ENCODE assay signal across 24 mouse cellular contexts in the genomic region with DNA sequence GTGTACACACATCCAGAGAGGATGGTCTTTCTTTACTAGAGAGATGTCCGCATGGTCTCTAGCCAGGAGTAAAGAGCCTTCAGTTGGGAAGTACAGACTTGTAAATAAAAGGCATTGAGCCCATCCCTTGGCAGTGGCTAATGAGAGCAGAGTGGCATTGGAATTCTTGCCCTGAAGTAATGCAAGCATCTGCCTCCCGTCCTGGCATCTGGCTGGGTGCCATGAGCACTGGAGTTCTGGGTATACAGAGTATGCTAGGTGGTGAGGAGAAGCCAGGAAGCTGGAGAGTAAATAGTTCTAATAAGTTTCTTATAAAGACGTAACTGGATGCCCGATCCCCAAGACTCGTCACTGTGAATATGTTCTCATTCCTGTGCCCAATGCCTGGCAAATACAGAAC.
"Had no signal": no experiment of that assay in that cellular context is flagged by ENCODE, and none has a peak within 500 bp of the region (broad histone marks: within the 10 kb centered on the region; RNA-seq: fewer than 3 reads in every experiment).

No protein-coding gene starts in this region.

- H3K27ac ChIP-seq: heart, embryonic 13.5 days; heart, embryonic 15.5 days; hindbrain, embryonic 13.5 days; hindbrain, embryonic 15.5 days; kidney, embryonic 15.5 days; kidney, postnatal 0 days; left cerebral cortex, adult 2 months; limb, embryonic 13.5 days; limb, embryonic 15.5 days; liver, embryonic 12.5 days; liver, embryonic 14.5 days had no signal

- ATAC-seq: intestine, embryonic 16.5 days; liver, embryonic 12.5 days had no signal

- H3K4me3 ChIP-seq: heart, embryonic 13.5 days; heart, embryonic 15.5 days; hindbrain, embryonic 13.5 days; hindbrain, embryonic 15.5 days; kidney, embryonic 15.5 days; left cerebral cortex, adult 2 months; limb, embryonic 13.5 days; limb, embryonic 15.5 days; liver, embryonic 12.5 days had no signal

- DNase-seq: gastrocnemius, postnatal 25 days; heart, adult 18-20 months; heart, postnatal 14 days; heart, postnatal 36 days; kidney, adult 11 months; kidney, adult 2 months; kidney, adult 9 months; kidney, postnatal 14 days; layer of hippocampus, adult 9-11 months; layer of hippocampus, postnatal 36 days; lung, adult 18-20 months had no signal

- H3K4me1 ChIP-seq: heart, embryonic 15.5 days; hindbrain, embryonic 13.5 days; liver, embryonic 12.5 days had no signal

- H3K9ac ChIP-seq: heart, embryonic 13.5 days; heart, embryonic 15.5 days; hindbrain, embryonic 13.5 days; hindbrain, embryonic 15.5 days; kidney, embryonic 15.5 days; limb, embryonic 13.5 days; limb, embryonic 15.5 days; liver, embryonic 12.5 days; liver, embryonic 14.5 days had no signal

- H3K27me3 ChIP-seq: heart, embryonic 15.5 days; hindbrain, embryonic 13.5 days; kidney, embryonic 15.5 days; limb, embryonic 13.5 days; limb, embryonic 15.5 days; liver, embryonic 12.5 days had no signal

- H3K4me2 ChIP-seq: heart, embryonic 11.5 days; heart, embryonic 13.5 days; heart, embryonic 15.5 days; hindbrain, embryonic 13.5 days; hindbrain, embryonic 15.5 days; kidney, embryonic 15.5 days; limb, embryonic 13.5 days; limb, embryonic 15.5 days; liver, embryonic 12.5 days had no signal

- H3K36me3 ChIP-seq: heart, embryonic 13.5 days; heart, embryonic 15.5 days; hindbrain, embryonic 13.5 days; hindbrain, embryonic 15.5 days; kidney, embryonic 15.5 days; limb, embryonic 13.5 days; limb, embryonic 15.5 days; liver, embryonic 12.5 days had no signal

- H3K9me3 ChIP-seq: heart, embryonic 15.5 days; hindbrain, embryonic 13.5 days; hindbrain, embryonic 15.5 days; kidney, embryonic 15.5 days; limb, embryonic 13.5 days; limb, embryonic 15.5 days had no signal
